Mouse (Mus musculus): ENCODE results near the gene Slc5a3. TPM values are rescaled to one million over a fixed set of nuclear protein-coding genes. Genes with fewer than 3 reads are reported as not detected.

Gene Slc5a3
- total and polyA plus RNA-seq, 3 experiments = 1.7 to 4.1 (median 2.2) TPM

GRCm38 (mm10) chr16:92076797-92077196 is 18.7 kb downstream of the Slc5a3 start:
- H3K36me3 ChIP-seq (replicated peaks in 1 of 2; ENCODE audit: control insufficient read depth in 1 of 2, insufficient read depth in 1 of 2, low read length in 1 of 2) = peaks cover 29 to 73% of the 10 kb centered on the region in 2 experiments
- H3K79me2 ChIP-seq (replicated peaks; ENCODE audit: control insufficient read depth, extremely low read depth, insufficient read depth, poor library complexity, severe bottlenecking) = no peaks in the 10 kb centered on the region
- in situ Hi-C loops (cut with MboI; ENCODE audit: low pct_ligation_motif_present, low pct_unique_long_range_greater_than_20kb, low sequenced_read_pairs) (no loop called here), dilution Hi-C loops (cut with MboI; ENCODE audit: extremely low pct_ligation_motif_present, extremely low pct_unique_long_range_greater_than_20kb, low sequenced_read_pairs) (no loop called here)
- H3K4me3 ChIP-seq (replicated peaks in 1 of 3; ENCODE audit: low read depth in 2 of 3, low read length in 2 of 3, poor library complexity in 1 of 3) = no peak overlapping the region
- TF ChIP-seq SMC3 (IDR thresholded peaks at IDR 0.05; ENCODE audit: low read depth, low read length) = no peak
- TF ChIP-seq POLR2A (IDR thresholded peaks at IDR 0.05; ENCODE audit: low read depth, low read length) = no peak
- TF ChIP-seq ZC3H11A (IDR thresholded peaks at IDR 0.05; ENCODE audit: low read depth, low read length) = no peak
- TF ChIP-seq MXI1 (IDR thresholded peaks at IDR 0.05; ENCODE audit: low read depth, low read length) = no peak
- no peak for TF ChIP-seq HCFC1 (IDR thresholded peaks at IDR 0.05; ENCODE audit: low read depth, low read length)
- TF ChIP-seq JUN (IDR thresholded peaks at IDR 0.05; ENCODE audit: insufficient read depth, low read depth, low read length) = no peak
- TF ChIP-seq ELF1 (IDR thresholded peaks at IDR 0.05; ENCODE audit: low read depth, low read length) = no peak
- no peak for TF ChIP-seq NRF1 (IDR thresholded peaks at IDR 0.05; ENCODE audit: low read depth, low read length)
- H3K9ac ChIP-seq (ENCODE audit: insufficient read depth, low read depth) = no peak overlapping the region
- H3K27me3 ChIP-seq (replicated peaks) = no peaks in the 10 kb centered on the region
- no peaks in the 10 kb centered on the region for H3K4me1 ChIP-seq (ENCODE audit: control insufficient read depth in 1 of 2, insufficient read depth in 2 of 2)
- DNase-seq (ENCODE audit: extremely low read depth) = no peak
- H3K4me2 ChIP-seq (ENCODE audit: insufficient read depth, low read depth, poor library complexity, severe bottlenecking) = no peak overlapping the region
- H3K9me3 ChIP-seq (replicated peaks; ENCODE audit: low read length) = no peaks in the 10 kb centered on the region
- H3K27ac ChIP-seq (ENCODE audit: insufficient read depth, low read depth) = no peak overlapping the region

- Histone ChIP-seq H3K27me3 (replicated peaks) (no peaks in the 10 kb centered on the region), H3K79me2 (replicated peaks; ENCODE audit: control insufficient read depth, extremely low read depth, insufficient read depth, poor library complexity, severe bottlenecking) (no peaks in the 10 kb centered on the region), H3K4me3 (replicated peaks in 1 of 3; ENCODE audit: low read depth in 2 of 3, low read length in 2 of 3, poor library complexity in 1 of 3) (no peak overlapping the region), H3K36me3 (replicated peaks in 1 of 2; ENCODE audit: control insufficient read depth in 1 of 2, insufficient read depth in 1 of 2, low read length in 1 of 2) (peaks cover 8 to 54% of the 10 kb centered on the region in 2 experiments), H3K9me3 (replicated peaks; ENCODE audit: low read length) (no peaks in the 10 kb centered on the region), H3K9ac (ENCODE audit: insufficient read depth, low read depth) (no peak overlapping the region), H3K27ac (ENCODE audit: insufficient read depth, low read depth) (no peak overlapping the region), H3K4me2 (ENCODE audit: insufficient read depth, low read depth, poor library complexity, severe bottlenecking) (no peak overlapping the region), H3K4me1 (ENCODE audit: control insufficient read depth in 1 of 2, insufficient read depth in 2 of 2) (peaks cover 0 to 7% of the 10 kb centered on the region in 2 experiments; a peak in 2 of 4 replicates)
- dilution Hi-C loops (cut with MboI; ENCODE audit: extremely low pct_ligation_motif_present, extremely low pct_unique_long_range_greater_than_20kb, low sequenced_read_pairs) (no loop called here), in situ Hi-C loops (cut with MboI; ENCODE audit: low pct_ligation_motif_present, low pct_unique_long_range_greater_than_20kb, low sequenced_read_pairs) (no loop called here)
- DNase-seq (ENCODE audit: extremely low read depth) = no peak
- TF ChIP-seq MXI1 (IDR thresholded peaks at IDR 0.05; ENCODE audit: low read depth, low read length) (no peak), PAX5 (IDR thresholded peaks at IDR 0.05; ENCODE audit: low read length) (no peak), RCOR1 (conservative IDR thresholded peaks at IDR 0.05; ENCODE audit: low read depth, low read length) (no peak), TBP (conservative IDR thresholded peaks at IDR 0.05; ENCODE audit: low read depth, low read length) (no peak), NRF1 (IDR thresholded peaks at IDR 0.05; ENCODE audit: low read depth, low read length) (no peak), CHD2 (IDR thresholded peaks at IDR 0.05; ENCODE audit: low read length) (no peak), JUN (IDR thresholded peaks at IDR 0.05; ENCODE audit: insufficient read depth, low read depth, low read length) (no peak), USF2 (conservative IDR thresholded peaks at IDR 0.05; ENCODE audit: low read depth, low read length) (no peak), JUND (conservative IDR thresholded peaks at IDR 0.05; ENCODE audit: low read depth, low read length) (no peak), GABPA (IDR thresholded peaks at IDR 0.05; ENCODE audit: insufficient replicate concordance, low read depth, low read length) (no peak), TCF12 (IDR thresholded peaks at IDR 0.05; ENCODE audit: low read depth, low read length) (no peak), ZMIZ1 (IDR thresholded peaks at IDR 0.05; ENCODE audit: low read depth, low read length) (no peak), NELFE (IDR thresholded peaks at IDR 0.05; ENCODE audit: low read depth, low read length) (no peak)
Measured at GRCm38 (mm10) chr16:92083771-92084453, 25.8 kb downstream of the Slc5a3 start.

All from CH12.LX (cell line).